Mouse (Mus musculus) testis, adult 2 months (tissue): ENCODE measurements around the gene Foxo3. TPM values are rescaled to one million over a fixed set of nuclear protein-coding genes. Genes with fewer than 3 reads are reported as not detected.

ENCODE experiments used
- H3K27ac ChIP-seq: fragments of 200-500 bp; 2 replicates; pipeline ENCODE4 v1.5.1; 2012; ENCODE audit warnings: low read depth, low read length; ENCODE audit not compliant: control insufficient read depth, insufficient read depth
- H3K27me3 ChIP-seq: fragments of 200-500 bp; 2 replicates; pipeline ENCODE4 v1.6.1; 2012; ENCODE audit warnings: mild to moderate bottlenecking, low read length, moderate library complexity; ENCODE audit not compliant: control insufficient read depth, insufficient read depth
- H3K36me3 ChIP-seq: fragments of 200-500 bp; 2 replicates; pipeline ENCODE4 v1.6.1; 2012; ENCODE audit warnings: mild to moderate bottlenecking, low read length; ENCODE audit not compliant: control insufficient read depth, insufficient read depth
- H3K4me1 ChIP-seq: fragments of 200-500 bp; 2 replicates; pipeline ENCODE4 v1.6.1; 2012; ENCODE audit warnings: low read length; ENCODE audit not compliant: control insufficient read depth, insufficient read depth
- H3K4me3 ChIP-seq: fragments of 200-500 bp; 2 replicates; pipeline ENCODE4 v1.5.1; 2012; ENCODE audit warnings: low read depth, mild to moderate bottlenecking, low read length, moderate library complexity, mixed read lengths; ENCODE audit not compliant: control insufficient read depth
- CTCF ChIP-seq: fragments of 200-500 bp; IDR thresholded peaks from 2 replicates; pipeline ENCODE4 v1.5.1; 2012; ENCODE audit warnings: low read depth, mild to moderate bottlenecking, inconsistent platforms, low read length, moderate library complexity; ENCODE audit not compliant: control insufficient read depth, insufficient read depth, insufficient replicate concordance
- POLR2A ChIP-seq: fragments of 200-500 bp; IDR thresholded peaks from 2 replicates; pipeline ENCODE4 v1.6.1; 2012; ENCODE audit warnings: low read depth, mild to moderate bottlenecking, inconsistent platforms, low read length, moderate library complexity; ENCODE audit not compliant: control insufficient read depth
- polyA plus RNA-seq: library from polyadenylated mRNA; depleted of rRNA; stranded (reverse); fragments of >200 nt; gene quantifications from 2 replicates; pipeline ENCODE4 v1.2.3, GENCODE M21; 2012

The Foxo3 gene
- polyA plus RNA-seq, 1 experiment = 9.8 TPM

- Histone ChIP-seq H3K27ac (no peak overlapping the region), H3K36me3 (no peaks in the 10 kb centered on the region), H3K4me3 (no peak overlapping the region), H3K27me3 (no peaks in the 10 kb centered on the region), H3K4me1 (peaks cover 5% of the 10 kb centered on the region)
- TF ChIP-seq POLR2A (no peak), CTCF (no peak)
These were observed 44.7 kb downstream of the Foxo3 start for GRCm38 (mm10) chr10:42231847-42232246.

- Histone ChIP-seq H3K27me3 (no peaks in the 10 kb centered on the region), H3K27ac (no peak overlapping the region), H3K36me3 (no peaks in the 10 kb centered on the region), H3K4me3 (no peak overlapping the region), H3K4me1 (peaks cover 5% of the 10 kb centered on the region)
- TF ChIP-seq POLR2A (no peak), CTCF (no peak)
These were observed 45.4 kb downstream of the Foxo3 start for GRCm38 (mm10) chr10:42231100-42231541.

GRCm38 (mm10) chr10:42230471-42231099 is 46.0 kb downstream of the Foxo3 start:
- H3K27me3 ChIP-seq = no peaks in the 10 kb centered on the region
- H3K27ac ChIP-seq = peak overlapping the region; percentile 36; the same call in 1 of the 2 replicates
- peaks cover 6% of the 10 kb centered on the region for H3K4me1 ChIP-seq
- no peak for TF ChIP-seq POLR2A
- TF ChIP-seq CTCF = no peak
- H3K36me3 ChIP-seq = no peaks in the 10 kb centered on the region
- H3K4me3 ChIP-seq = no peak overlapping the region

GRCm38 (mm10) chr10:42227751-42228241 is 48.8 kb downstream of the Foxo3 start:
- H3K4me3 ChIP-seq = no peak overlapping the region
- no peaks in the 10 kb centered on the region for H3K36me3 ChIP-seq
- no peaks in the 10 kb centered on the region for H3K27me3 ChIP-seq
- no peak overlapping the region for H3K27ac ChIP-seq
- H3K4me1 ChIP-seq = peaks cover 7% of the 10 kb centered on the region
- TF ChIP-seq CTCF = no peak
- no peak for TF ChIP-seq POLR2A

GRCm38 (mm10) chr10:42226176-42226575 is 50.4 kb downstream of the Foxo3 start:
- TF ChIP-seq CTCF (no peak), POLR2A (no peak)
- H3K4me1 ChIP-seq = peaks cover 6% of the 10 kb centered on the region
- no peak overlapping the region for H3K27ac ChIP-seq
- H3K27me3 ChIP-seq = no peaks in the 10 kb centered on the region
- H3K4me3 ChIP-seq = no peak overlapping the region
- no peaks in the 10 kb centered on the region for H3K36me3 ChIP-seq

GRCm38 (mm10) chr10:42225184-42225935 is 51.2 kb downstream of the Foxo3 start:
- Histone ChIP-seq H3K27me3 (no peaks in the 10 kb centered on the region), H3K4me3 (no peak overlapping the region), H3K27ac (no peak overlapping the region), H3K36me3 (no peaks in the 10 kb centered on the region), H3K4me1 (peaks cover 2% of the 10 kb centered on the region; the same call in 1 of the 2 replicates)
- TF ChIP-seq CTCF (no peak), POLR2A (no peak)

- H3K4me1 ChIP-seq = peaks cover 2% of the 10 kb centered on the region; the same call in 1 of the 2 replicates
- H3K27me3 ChIP-seq = no peaks in the 10 kb centered on the region
- H3K27ac ChIP-seq = no peak overlapping the region
- H3K4me3 ChIP-seq = no peak overlapping the region
- TF ChIP-seq CTCF (no peak), POLR2A (no peak)
- H3K36me3 ChIP-seq = no peaks in the 10 kb centered on the region
These were observed 54.6 kb downstream of the Foxo3 start for GRCm38 (mm10) chr10:42221996-42222395.
